Mouse (Mus musculus) embryonic fibroblast, embryonic 13.5 days (primary cell): ENCODE measurements around the gene Mbd3l1. TPM values are rescaled to one million over a fixed set of nuclear protein-coding genes. Genes with fewer than 3 reads are reported as not detected.

ENCODE experiments used
- H3K27ac ChIP-seq: 2 replicates; pipeline ENCODE4 v1.5.1; 2012; ENCODE audit warnings: low read length, control low read depth, inconsistent platforms; ENCODE audit not compliant: insufficient read depth
- H3K4me1 ChIP-seq: 2 replicates; pipeline ENCODE4 v1.6.1; 2011; ENCODE audit warnings: low read length; ENCODE audit not compliant: control insufficient read depth, insufficient read depth
- H3K4me3 ChIP-seq: 2 replicates; pipeline ENCODE4 v1.5.1; 2011; ENCODE audit warnings: mild to moderate bottlenecking, control low read depth, low read length; ENCODE audit not compliant: insufficient read depth
- CTCF ChIP-seq: IDR thresholded peaks from 2 replicates; pipeline ENCODE4 v1.5.1; 2011; ENCODE audit warnings: mild to moderate bottlenecking, control low read depth, low read length, moderate library complexity, borderline replicate concordance; ENCODE audit not compliant: insufficient read depth
- POLR2A ChIP-seq: IDR thresholded peaks from 2 replicates; pipeline ENCODE4 v1.6.1; 2011; ENCODE audit warnings: low read depth, mild to moderate bottlenecking, control low read depth, low read length, moderate library complexity
- polyA plus RNA-seq: library from polyadenylated mRNA; stranded (reverse); fragments of >200 nt; gene quantifications from 2 replicates; pipeline ENCODE4 v1.2.4, GENCODE M21; 2011; ENCODE audit warnings: low read depth; ENCODE audit not compliant: missing spikeins, insufficient read length

The Mbd3l1 gene
- polyA plus RNA-seq: not detected in 2 replicates

DNA sequence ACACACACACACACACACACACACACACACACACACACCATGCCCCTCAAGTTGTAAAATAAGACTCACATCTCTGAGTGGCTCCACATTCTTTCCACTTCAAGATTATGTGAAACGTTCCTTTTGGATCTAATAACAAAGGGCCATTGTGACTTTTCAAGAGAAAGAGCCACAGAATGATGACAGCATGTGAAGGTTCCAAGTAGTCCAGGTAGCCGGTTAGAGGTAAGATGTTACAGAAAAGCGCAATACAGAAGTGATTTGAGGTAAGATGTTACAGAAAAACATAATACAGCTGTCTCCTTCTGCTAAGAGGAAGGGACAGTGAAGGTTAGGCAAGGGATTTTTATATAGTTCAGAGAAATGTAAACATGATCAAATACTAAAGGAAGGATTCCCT is at the start of gene Mbd3l1, which contains the start of gene Zfp558:
Mbd3l1 (plus strand) TSS at position 192 of the 400 bp plus-strand sequence.
Zfp558 (minus strand) TSS at position 101 of the 400 bp plus-strand sequence.
- TF ChIP-seq POLR2A (no peak), CTCF (no peak)
- no peak within 1 kb of the TSS for H3K27ac ChIP-seq
- no peak within 1 kb of the TSS for H3K4me3 ChIP-seq
- H3K4me1 ChIP-seq: no peaks in the 10 kb centered on the region

GRCm38 (mm10) chr9:18430354-18430753 is 47.8 kb upstream of the Mbd3l1 start, which contains the start of gene Mbd3l2:
Gene Mbd3l2 (plus strand): TSS chr9:18430654.
- no peak for TF ChIP-seq CTCF
- TF ChIP-seq POLR2A: no peak
- Histone ChIP-seq H3K4me3 (no peak within 1 kb of the TSS), H3K4me1 (no peaks in the 10 kb centered on the region), H3K27ac (no peak within 1 kb of the TSS)

GRCm38 (mm10) chr9:18431687-18432086 is 46.5 kb upstream of the Mbd3l1 start:
- TF ChIP-seq POLR2A: no peak
- TF ChIP-seq CTCF: no peak
- no peak overlapping the region for H3K27ac ChIP-seq
- H3K4me3 ChIP-seq: no peak overlapping the region
- H3K4me1 ChIP-seq: no peaks in the 10 kb centered on the region

DNA sequence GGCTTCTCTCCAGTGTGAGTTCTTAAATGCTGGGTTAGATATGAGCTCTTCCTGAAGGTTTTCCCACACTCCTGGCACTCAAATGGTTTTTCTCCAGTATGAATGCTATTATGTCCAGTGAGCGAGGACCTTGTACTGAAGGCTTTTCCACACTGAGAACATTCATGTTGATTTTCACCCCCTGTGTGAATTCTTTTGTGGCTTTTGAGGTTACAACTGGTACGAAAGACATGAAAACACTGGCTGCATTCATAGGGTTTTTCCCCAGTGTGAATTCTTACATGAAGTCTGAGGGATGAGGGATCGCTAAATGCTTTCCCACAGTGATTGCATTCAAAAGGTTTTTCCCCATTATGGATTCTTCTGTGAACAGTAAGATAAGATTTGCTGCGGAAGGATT is 21.6 kb upstream of the Mbd3l1 start:
- Histone ChIP-seq H3K4me1 (no peaks in the 10 kb centered on the region), H3K27ac (no peak overlapping the region), H3K4me3 (no peak overlapping the region)
- no peak for TF ChIP-seq POLR2A
- no peak for TF ChIP-seq CTCF

DNA sequence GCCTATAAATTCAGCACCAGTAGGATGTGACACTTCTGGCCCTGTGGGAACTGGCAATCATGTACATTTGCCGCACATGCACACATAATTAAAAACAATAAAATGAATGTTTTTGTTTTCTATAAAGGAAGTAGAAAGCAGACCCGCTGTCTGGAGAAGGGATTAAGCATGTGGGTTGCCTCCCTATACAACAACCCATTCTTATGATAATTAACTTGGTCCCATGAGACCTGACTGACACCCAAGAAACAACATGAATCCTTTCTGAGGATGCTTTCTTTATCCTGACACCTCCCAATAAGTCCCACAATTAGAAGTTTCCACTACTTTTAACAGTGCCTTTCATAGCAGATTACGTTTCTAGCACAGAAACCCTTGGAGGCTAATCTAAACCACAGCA is 10.8 kb upstream of the Mbd3l1 start:
- H3K27ac ChIP-seq: no peak overlapping the region
- no peak overlapping the region for H3K4me3 ChIP-seq
- TF ChIP-seq CTCF: no peak
- TF ChIP-seq POLR2A: no peak
- H3K4me1 ChIP-seq: no peaks in the 10 kb centered on the region

DNA sequence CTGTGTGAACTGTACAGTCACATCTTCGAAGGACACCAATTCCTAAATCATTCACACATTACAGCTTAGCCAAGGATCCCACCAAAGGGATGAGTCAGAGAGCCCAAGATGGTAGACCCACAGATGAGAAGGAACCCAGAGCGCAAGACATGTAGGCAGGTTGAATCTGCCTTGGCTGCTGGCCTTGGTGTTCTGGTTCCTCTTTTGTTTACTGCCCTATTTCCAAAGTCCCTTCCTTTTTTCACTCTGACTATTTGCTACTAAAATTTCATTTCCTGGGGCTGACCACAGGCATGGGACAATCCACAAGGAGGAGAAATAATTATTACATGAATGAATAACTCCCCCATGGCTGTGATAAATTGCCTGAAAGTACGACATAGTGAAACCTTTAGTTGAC is 10.2 kb upstream of the Mbd3l1 start:
- H3K4me1 ChIP-seq: no peaks in the 10 kb centered on the region
- no peak overlapping the region for H3K27ac ChIP-seq
- TF ChIP-seq CTCF (no peak), POLR2A (no peak)
- no peak overlapping the region for H3K4me3 ChIP-seq

GRCm38 (mm10) chr9:18473324-18474128 is 4.6 kb upstream of the Mbd3l1 start:
- Histone ChIP-seq H3K4me1 (no peaks in the 10 kb centered on the region), H3K27ac (peak overlapping the region; percentile 37), H3K4me3 (peak overlapping the region; percentile 71)
- TF ChIP-seq CTCF (no peak), POLR2A (peak; percentile 77; the same call in 1 of the 2 replicates)

DNA sequence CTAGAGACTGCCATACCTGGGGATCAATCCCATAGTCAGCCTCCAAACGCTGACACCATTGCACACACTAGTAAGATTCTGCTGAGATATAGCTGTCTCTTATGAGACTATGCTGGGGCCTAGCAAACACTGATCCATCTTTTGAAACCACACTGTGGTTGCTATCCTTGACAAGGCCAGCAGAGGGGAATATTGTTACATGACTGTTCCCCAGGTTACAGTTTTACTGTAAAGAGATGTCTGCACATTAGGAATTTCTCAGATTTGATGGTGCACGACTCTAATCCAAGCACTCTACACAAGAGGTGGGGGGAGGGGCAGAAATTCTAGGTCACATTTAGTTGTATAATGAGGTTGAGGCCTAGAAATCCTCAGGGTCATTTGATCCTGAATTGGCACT is 29.9 kb downstream of the Mbd3l1 start:
- no peak overlapping the region for H3K27ac ChIP-seq
- no peak overlapping the region for H3K4me3 ChIP-seq
- TF ChIP-seq POLR2A (no peak), CTCF (no peak)
- no peaks in the 10 kb centered on the region for H3K4me1 ChIP-seq

Other genes starting within 250 kb of the Mbd3l1 start
- gene Chordc1, start 186.2 kb upstream of the Mbd3l1 start, polyA plus RNA-seq: 85.2 and 96.4 TPM in 2 replicates
- 1.9 and 4.2 TPM in 2 replicates for gene Naalad2, start 75.4 kb upstream of the Mbd3l1 start, polyA plus RNA-seq
- 0.23 TPM in 1 of 2 replicates, not detected in the other for gene Ubtfl1, start 73.9 kb upstream of the Mbd3l1 start, polyA plus RNA-seq
- not detected in 2 replicates for gene Mbd3l2, start 47.7 kb upstream of the Mbd3l1 start, polyA plus RNA-seq
- gene Zfp558, start 91 bp upstream of the Mbd3l1 start, polyA plus RNA-seq: 2.4 and 4.3 TPM in 2 replicates
- gene Muc16, start 196.2 kb downstream of the Mbd3l1 start, polyA plus RNA-seq: 0.17 and 0.18 TPM in 2 replicates